ENCODE assay signal across 8 mouse cellular contexts in genomic region chr19:7557844-7558243, GRCm38 (mm10). TPM values are rescaled to one million over a fixed set of nuclear protein-coding genes. Genes with fewer than 3 reads are reported as not detected.
DNase-seq lines count a peak whose midpoint lies in the region; ATAC-seq and TF ChIP-seq lines count a peak whose summit lies in the region.

No protein-coding gene starts in this region.

- no peaks in the 10 kb centered on the region for H3K36me3 ChIP-seq in kidney, embryonic 16.5 days (ENCODE audit: insufficient read depth, low read length)
- H3K36me3 ChIP-seq in hindbrain, embryonic 14.5 days (replicated peaks; ENCODE audit: control insufficient read depth, insufficient read depth), result no peaks in the 10 kb centered on the region
- H3K36me3 ChIP-seq in midbrain, embryonic 12.5 days, result no peaks in the 10 kb centered on the region

- 8% methylated on average over 4 of the region's 4 CpGs for WGBS in kidney, embryonic 16.5 days
- 7% methylated on average over 4 of the region's 4 CpGs for whole genome bisulfite sequencing in hindbrain, embryonic 14.5 days
- WGBS in midbrain, embryonic 12.5 days, result 8% methylated on average over 4 of the region's 4 CpGs

- H3K27ac ChIP-seq in kidney, embryonic 16.5 days (ENCODE audit: low read length), result no peak overlapping the region
- H3K27ac ChIP-seq in cortical plate, adult 2 months (ENCODE audit: insufficient read depth, low read length), result peak overlapping the region; percentile 18; the same call in 1 of the 2 replicates
- H3K27ac ChIP-seq in hindbrain, embryonic 14.5 days, result no peak overlapping the region
- no peak overlapping the region for H3K27ac ChIP-seq in midbrain, embryonic 12.5 days (replicated peaks)

- peak overlapping the region; percentile 68 for H3K9ac ChIP-seq in kidney, embryonic 16.5 days (replicated peaks; ENCODE audit: low read length)
- H3K9ac ChIP-seq in hindbrain, embryonic 14.5 days, result 0 out of 2 replicates have a peak overlapping the region, but pooled peaks have one; percentile 50
- no peak overlapping the region for H3K9ac ChIP-seq in midbrain, embryonic 12.5 days (replicated peaks)

- H3K4me3 ChIP-seq in kidney, embryonic 16.5 days (ENCODE audit: low read length), result peak overlapping the region; percentile 61
- peak overlapping the region; percentile 37 for H3K4me3 ChIP-seq in cortical plate, adult 2 months (ENCODE audit: insufficient read depth, low read length)
- peak overlapping the region; percentile 32 for H3K4me3 ChIP-seq in hindbrain, embryonic 14.5 days (replicated peaks; ENCODE audit: low read length)
- peak overlapping the region; percentile 41 for H3K4me3 ChIP-seq in midbrain, embryonic 12.5 days

- no peak for TF ChIP-seq POLR2A in cortical plate, adult 2 months (IDR thresholded peaks at IDR 0.05; ENCODE audit: extremely low read depth, insufficient read depth, low read length)

- peaks cover 5% of the 10 kb centered on the region; the same call in 1 of the 2 replicates for H3K4me1 ChIP-seq in kidney, embryonic 16.5 days (ENCODE audit: insufficient read depth, low read length)
- no peaks in the 10 kb centered on the region for H3K4me1 ChIP-seq in cortical plate, adult 2 months (ENCODE audit: control insufficient read depth, insufficient read depth, low read length)
- H3K4me1 ChIP-seq in hindbrain, embryonic 14.5 days (replicated peaks; ENCODE audit: control insufficient read depth, insufficient read depth, low read length), result peaks cover 8% of the 10 kb centered on the region; the same call in 1 of the 2 replicates
- H3K4me1 ChIP-seq in midbrain, embryonic 12.5 days, result peaks cover 12% of the 10 kb centered on the region

- peak overlapping the region; percentile 88 for H3K4me2 ChIP-seq in kidney, embryonic 16.5 days (replicated peaks; ENCODE audit: low read depth, low read length)
- H3K4me2 ChIP-seq in hindbrain, embryonic 14.5 days (replicated peaks), result peak overlapping the region; percentile 57
- H3K4me2 ChIP-seq in midbrain, embryonic 12.5 days (replicated peaks), result peak overlapping the region; percentile 71

- no peak for DNase-seq in kidney, adult 8-10 months
- DNase-seq in hindbrain, embryonic 14.5 days (ENCODE audit: low spot score), result no peak
- no peak for DNase-seq in retina, embryonic 14.5 days (ENCODE audit: low spot score)
- no peak for DNase-seq in left cerebral cortex, adult 18-20 months (ENCODE audit: low spot score in 2 of 2)
- DNase-seq in lung, postnatal 4 days, result no peak

- H3K27me3 ChIP-seq in kidney, embryonic 16.5 days (ENCODE audit: insufficient read depth, low read length), result no peaks in the 10 kb centered on the region
- peaks cover 12% of the 10 kb centered on the region; the same call in 1 of the 2 replicates for H3K27me3 ChIP-seq in hindbrain, embryonic 14.5 days (ENCODE audit: control insufficient read depth, insufficient read depth, low read length)
- H3K27me3 ChIP-seq in midbrain, embryonic 12.5 days, result peaks cover 25% of the 10 kb centered on the region

- ATAC-seq in kidney, embryonic 16.5 days (ENCODE audit: low FRiP score, low TSS enrichment), result peak; percentile 55
- no peak for ATAC-seq in hindbrain, embryonic 14.5 days (ENCODE audit: low FRiP score)
- ATAC-seq in midbrain, embryonic 12.5 days (ENCODE audit: low FRiP score, low read depth), result no peak

- TF ChIP-seq CTCF in cortical plate, adult 2 months (IDR thresholded peaks at IDR 0.05; ENCODE audit: extremely low read depth, insufficient read depth, low read length), result no peak

- H3K9me3 ChIP-seq in kidney, embryonic 16.5 days (ENCODE audit: low read length), result no peaks in the 10 kb centered on the region
- no peaks in the 10 kb centered on the region for H3K9me3 ChIP-seq in hindbrain, embryonic 14.5 days (ENCODE audit: control insufficient read depth, low read length)
- no peaks in the 10 kb centered on the region for H3K9me3 ChIP-seq in midbrain, embryonic 12.5 days

RNA-seq across cellular contexts. Expression of gene Pla2g16, which starts 0.6 kb away (rescaled TPM):
- polyA plus RNA-seq in kidney, embryonic 16.5 days (2015; fragmentation: Nextera tagmentation; extraction: Ambion mirVana), result 10.5 and 10.8 TPM in 2 replicates
- polyA plus RNA-seq in cortical plate, adult 2 months (2012; rRNA removed), result 37.3 and 45.4 TPM in 2 replicates
- polyA plus RNA-seq in hindbrain, embryonic 14.5 days (2014; fragmentation: Nextera tagmentation; extraction: Ambion mirVana), result 5.3 and 5.6 TPM in 2 replicates
- 2.1 and 2.3 TPM in 2 replicates for polyA plus RNA-seq in midbrain, embryonic 12.5 days (2016; fragmentation: Nextera tagmentation; extraction: Ambion mirVana)
- total RNA-seq in left cerebral cortex, adult 18-20 months (2021), result 10 to 100 TPM; 33.2 to 40.7 TPM

RNA-seq across cellular contexts. Expression of gene Lgals12, which starts 49.1 kb away (rescaled TPM):
- polyA plus RNA-seq in kidney, embryonic 16.5 days (2015; fragmentation: Nextera tagmentation; extraction: Ambion mirVana), result 1.6 and 2.3 TPM in 2 replicates
- polyA plus RNA-seq in cortical plate, adult 2 months (2012; rRNA removed), result 0.72 and 0.79 TPM in 2 replicates
- polyA plus RNA-seq in hindbrain, embryonic 14.5 days (2014; fragmentation: Nextera tagmentation; extraction: Ambion mirVana), result 0.18 and 0.40 TPM in 2 replicates
- polyA plus RNA-seq in midbrain, embryonic 12.5 days (2016; fragmentation: Nextera tagmentation; extraction: Ambion mirVana), result 0.14 TPM in 1 of 2 replicates, not detected in the other
- total RNA-seq in left cerebral cortex, adult 18-20 months (2021), result under 1 TPM; 0.77 to 0.91 TPM

RNA-seq across cellular contexts. Expression of gene Hrasls5, which starts 54.5 kb away (rescaled TPM):
- 0.41 TPM in 1 of 2 replicates, not detected in the other for polyA plus RNA-seq in kidney, embryonic 16.5 days (2015; fragmentation: Nextera tagmentation; extraction: Ambion mirVana)
- 0.23 TPM in 1 of 2 replicates, not detected in the other for polyA plus RNA-seq in cortical plate, adult 2 months (2012; rRNA removed)
- polyA plus RNA-seq in hindbrain, embryonic 14.5 days (2014; fragmentation: Nextera tagmentation; extraction: Ambion mirVana), result not detected in 2 replicates
- polyA plus RNA-seq in midbrain, embryonic 12.5 days (2016; fragmentation: Nextera tagmentation; extraction: Ambion mirVana), result not detected in 2 replicates
- total RNA-seq in left cerebral cortex, adult 18-20 months (2021), result not detected
